Mouse (Mus musculus): ENCODE results near the gene Ap2m1.

Gene Ap2m1

GRCm38 (mm10) chr16:20529375-20529774, 5.9 kb upstream of the Ap2m1 start:
- DNase-seq (ENCODE audit: low spot score) = no peak

- DNase-seq (ENCODE audit: low spot score) = no peak
Measured at GRCm38 (mm10) chr16:20530941-20531340, 4.3 kb upstream of the Ap2m1 start.

GRCm38 (mm10) chr16:20534617-20535295, 522 bp upstream of the Ap2m1 start:
- DNase-seq (ENCODE audit: low spot score) = no peak

DNA sequence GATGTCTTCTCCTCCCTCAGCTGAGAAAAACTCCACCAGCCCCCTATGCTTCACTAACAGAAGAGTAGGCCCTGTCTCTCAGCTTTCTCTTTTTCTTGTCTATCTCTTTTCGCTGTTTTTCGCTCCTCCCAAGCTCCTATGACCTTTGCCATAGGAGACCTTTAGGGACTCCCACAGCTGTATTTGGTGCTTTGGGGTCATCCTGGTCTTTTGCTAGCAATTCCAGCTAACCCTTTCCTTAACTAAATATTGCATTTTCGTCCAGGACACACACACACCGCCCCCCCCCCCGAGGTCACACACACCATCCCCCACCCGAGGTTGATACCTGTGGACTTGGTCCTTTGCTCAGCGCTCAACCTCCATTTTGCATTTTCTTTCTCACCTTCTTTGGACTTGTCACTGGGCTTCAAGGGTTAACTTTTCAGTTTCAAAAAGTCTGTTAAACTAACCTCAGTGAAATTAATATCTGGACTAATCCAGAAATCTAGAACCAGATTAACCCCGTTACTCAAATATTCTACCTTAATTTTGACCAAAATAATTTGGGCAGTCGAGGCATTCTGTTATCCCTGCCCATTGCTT, 895 bp downstream of the Ap2m1 start:
- DNase-seq (ENCODE audit: low spot score) = no peak

GRCm38 (mm10) chr16:20537071-20537471, 1.8 kb downstream of the Ap2m1 start:
- DNase-seq (ENCODE audit: low spot score) = peak; percentile 70

GRCm38 (mm10) chr16:20537601-20538320, 2.5 kb downstream of the Ap2m1 start:
- no peak for DNase-seq (ENCODE audit: low spot score)

DNA sequence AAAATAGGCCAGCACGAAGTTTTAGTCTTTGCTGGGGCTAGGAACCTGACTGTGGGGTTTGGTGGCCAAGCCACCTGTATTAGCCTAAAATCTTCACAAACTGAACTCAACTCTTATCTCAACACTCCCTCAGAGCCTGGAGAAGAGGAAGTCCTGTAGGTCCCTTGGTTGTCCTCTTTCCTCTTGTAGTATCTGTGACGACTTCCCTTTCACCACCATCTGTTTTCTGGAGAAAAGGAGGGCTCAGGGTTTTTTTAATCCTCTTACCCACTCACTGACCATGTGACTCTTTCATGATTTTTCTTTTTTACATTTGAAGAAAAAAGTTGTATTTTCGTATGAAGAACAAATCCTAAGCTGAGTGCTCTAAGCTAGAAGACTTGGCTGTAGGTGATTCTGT, 4.4 kb downstream of the Ap2m1 start:
- no peak for DNase-seq (ENCODE audit: low spot score)

DNA sequence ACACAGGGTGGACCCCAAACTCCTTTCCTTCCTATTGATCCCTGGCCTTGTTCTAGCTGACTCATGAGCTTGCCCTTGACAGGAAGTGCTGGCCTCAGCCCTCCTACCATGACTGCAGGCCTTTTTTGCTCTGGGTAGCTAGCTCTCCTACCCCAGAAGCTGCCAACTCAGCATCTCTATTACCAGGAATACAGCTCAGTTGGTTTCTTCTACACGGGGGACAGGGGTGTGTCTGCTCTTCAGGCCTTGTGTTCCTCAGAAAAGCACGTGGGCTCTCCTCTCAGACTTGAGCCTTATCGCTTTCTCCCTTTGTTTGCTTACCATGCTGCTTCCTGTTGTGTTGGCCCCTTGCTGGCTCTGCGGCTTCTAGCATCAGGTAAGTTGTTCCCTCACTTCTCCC, 5.2 kb downstream of the Ap2m1 start:
- no peak for DNase-seq (ENCODE audit: low spot score)

GRCm38 (mm10) chr16:20545696-20546095, 10.4 kb downstream of the Ap2m1 start:
- no peak for DNase-seq (ENCODE audit: low spot score)

- no peak for DNase-seq (ENCODE audit: low spot score)
Measured at GRCm38 (mm10) chr16:20547423-20547822, 12.1 kb downstream of the Ap2m1 start.

GRCm38 (mm10) chr16:20548096-20548948, 13.0 kb downstream of the Ap2m1 start, which contains the start of gene Abcf3:
TSS of gene Abcf3 (plus strand) at chr16:20548577.
- DNase-seq (ENCODE audit: low spot score) = peak; percentile 99

DNA sequence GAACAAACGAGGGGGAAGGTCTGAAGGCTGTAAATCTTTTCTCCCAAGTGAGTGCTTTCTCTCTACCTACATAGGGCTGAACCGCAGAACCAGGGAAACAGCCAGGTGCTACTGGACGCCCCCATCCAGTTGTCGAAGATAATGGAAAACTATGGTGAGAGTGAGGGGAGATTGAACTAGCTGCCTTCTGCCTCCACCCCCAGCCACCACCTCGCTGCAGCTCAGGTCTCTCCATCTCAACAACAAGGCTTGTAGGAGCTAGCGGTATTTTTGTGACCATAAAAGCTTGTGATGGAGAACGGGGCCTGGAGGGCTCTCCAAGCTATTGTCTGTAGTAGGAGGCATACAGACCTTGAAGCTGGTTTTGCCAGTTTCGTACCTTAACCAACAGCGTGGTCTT, 13.9 kb downstream of the Ap2m1 start:
- no peak for DNase-seq (ENCODE audit: low spot score)

DNA sequence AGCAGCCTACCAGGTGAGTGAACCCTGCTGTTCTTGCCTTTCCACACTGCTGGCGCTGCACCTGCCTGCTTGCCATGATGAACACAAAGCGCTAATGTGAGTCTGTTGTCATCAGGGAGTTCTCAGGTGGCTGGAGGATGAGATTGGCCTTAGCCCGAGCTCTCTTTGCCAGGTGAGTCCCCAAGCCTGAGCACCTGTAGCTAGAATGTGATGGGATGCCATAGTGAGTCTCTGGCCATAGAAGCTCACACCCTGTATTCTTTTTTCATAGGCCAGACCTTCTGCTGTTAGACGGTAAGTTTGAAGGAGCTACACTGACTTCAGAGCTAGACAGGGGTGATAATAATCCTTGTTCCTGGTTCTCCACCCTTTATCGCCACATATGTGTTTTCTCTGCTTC, 16.4 kb downstream of the Ap2m1 start:
- no peak for DNase-seq (ENCODE audit: low spot score)

DNA sequence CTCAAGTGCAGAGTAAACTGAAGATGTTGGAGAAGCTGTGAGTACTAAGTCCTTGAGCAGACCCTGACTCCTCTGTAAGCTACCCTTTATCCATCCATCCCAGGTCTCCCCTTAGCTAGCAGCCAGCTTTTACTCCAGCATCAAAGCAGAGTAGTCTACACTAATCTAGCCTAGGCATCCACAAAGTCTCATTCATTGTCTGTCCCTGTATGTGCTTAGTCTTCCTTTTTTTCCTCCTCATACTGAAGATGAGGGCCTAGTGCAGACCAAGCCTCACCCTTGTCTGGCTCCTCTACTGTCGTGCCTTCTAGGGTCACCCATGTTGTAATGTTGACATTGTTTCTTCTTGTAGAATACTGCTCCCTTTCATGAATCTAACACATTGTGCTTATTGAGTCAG, 17.3 kb downstream of the Ap2m1 start:
- no peak for DNase-seq (ENCODE audit: low spot score)

- DNase-seq (ENCODE audit: low spot score) = no peak
Measured at GRCm38 (mm10) chr16:20555000-20555399, 19.7 kb downstream of the Ap2m1 start.

- DNase-seq (ENCODE audit: low spot score) = no peak
Measured at GRCm38 (mm10) chr16:20557381-20557780, 22.1 kb downstream of the Ap2m1 start.

DNA sequence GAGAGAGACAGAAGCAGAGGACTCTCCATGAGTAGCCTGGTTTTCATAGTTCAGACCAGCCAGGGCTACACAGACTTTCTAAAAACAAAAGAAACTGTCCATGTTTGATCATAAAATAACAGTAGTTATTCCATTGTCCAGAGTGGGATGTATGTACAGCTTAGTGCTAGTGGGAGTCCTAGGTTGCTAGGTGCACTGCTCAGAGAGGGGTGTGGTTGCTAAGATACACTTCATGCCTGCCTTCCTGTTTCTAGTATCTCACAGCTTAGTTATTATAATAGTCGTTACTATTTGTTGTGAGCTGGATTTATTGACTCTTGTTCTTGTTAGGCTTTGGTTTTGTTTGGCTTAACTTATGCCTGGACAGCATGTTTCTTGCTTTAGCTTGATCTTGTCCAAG, 29.8 kb downstream of the Ap2m1 start:
- no peak for DNase-seq (ENCODE audit: low spot score)

- no peak for DNase-seq (ENCODE audit: low spot score)
Measured at GRCm38 (mm10) chr16:20589366-20589938, 54.2 kb downstream of the Ap2m1 start, which contains the start of gene Vwa5b2. TSS of gene Vwa5b2 (plus strand) at chr16:20589471.

DNA sequence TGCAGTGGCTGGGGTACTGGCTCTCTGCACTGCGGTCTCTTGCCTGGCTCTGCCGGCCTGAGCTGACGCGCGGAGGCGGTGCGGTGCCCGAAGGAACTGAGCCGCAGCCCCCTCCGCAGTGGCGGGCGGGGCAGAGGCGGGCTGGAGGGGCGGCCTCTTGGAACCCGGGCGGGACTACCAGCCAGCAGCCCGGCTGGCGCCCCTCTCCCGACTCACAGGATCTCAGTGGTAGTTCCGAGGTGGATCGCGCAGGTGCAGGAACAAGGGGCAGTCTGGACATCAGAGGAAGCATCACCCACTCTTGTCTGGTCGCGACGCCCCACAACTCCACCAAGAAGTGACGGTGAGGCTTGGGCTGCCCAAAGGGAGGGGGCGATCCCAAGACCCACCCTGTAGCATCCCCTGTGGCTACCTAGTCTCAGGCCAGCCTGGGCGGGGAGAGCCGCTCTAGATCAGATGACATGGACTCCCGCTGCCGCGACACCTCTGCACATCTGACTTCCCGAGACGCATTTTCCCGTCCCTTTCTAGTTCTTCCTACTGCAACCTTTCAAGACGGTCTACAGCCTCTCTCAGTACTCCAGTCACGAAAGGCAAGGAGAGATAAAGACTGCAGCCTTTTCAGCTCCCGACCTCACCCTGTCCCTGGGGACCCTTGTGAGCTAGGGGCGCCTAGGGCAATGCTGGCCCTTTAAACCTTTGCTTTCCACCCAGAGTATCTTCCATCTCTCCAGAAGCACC, 54.8 kb downstream of the Ap2m1 start:
- DNase-seq (ENCODE audit: low spot score) = no peak

GRCm38 (mm10) chr16:20590680-20591038, 55.4 kb downstream of the Ap2m1 start:
- no peak for DNase-seq (ENCODE audit: low spot score)

GRCm38 (mm10) chr16:20591076-20591705, 55.9 kb downstream of the Ap2m1 start:
- DNase-seq (ENCODE audit: low spot score) = no peak

Data from c-Kit-positive CD71-positive TER-119-positive erythroid progenitor cells, embryonic 14.5 days (primary cell).